ENCODE assay signal across 9 mouse cellular contexts in genomic region chr17:36043286-36043685, GRCm38 (mm10). TPM values are rescaled to one million over a fixed set of nuclear protein-coding genes. Genes with fewer than 3 reads are reported as not detected.
A peak's percentile ranks its signal among the peaks of the same experiment; 100 is the strongest.
DNase-seq lines count a peak whose midpoint lies in the region; ATAC-seq lines count a peak whose summit lies in the region.
"Had no signal": no experiment of that assay in that cellular context is flagged by ENCODE, and none has a peak within 500 bp of the region (broad histone marks: within the 10 kb centered on the region; RNA-seq: fewer than 3 reads in every experiment).

No protein-coding gene starts in this region.

- no peaks in the 10 kb centered on the region; the same call in 1 of the 2 replicates for H3K27me3 ChIP-seq in heart, embryonic 13.5 days (replicated peaks)
- peaks cover 15% of the 10 kb centered on the region for H3K27me3 ChIP-seq in hindbrain, embryonic 13.5 days
- H3K27me3 ChIP-seq in midbrain, embryonic 10.5 days (ENCODE audit: low read depth, poor library complexity, severe bottlenecking): peaks cover 26% of the 10 kb centered on the region

- no peak overlapping the region for H3K27ac ChIP-seq in heart, embryonic 13.5 days (replicated peaks)
- H3K27ac ChIP-seq in hindbrain, embryonic 13.5 days: no peak overlapping the region
- no peak overlapping the region for H3K27ac ChIP-seq in midbrain, embryonic 10.5 days (replicated peaks)

- no peak for ATAC-seq in heart, embryonic 13.5 days (ENCODE audit: extremely low read depth, insufficient number of reproducible peaks, low FRiP score, low TSS enrichment)
- ATAC-seq in hindbrain, embryonic 13.5 days (ENCODE audit: low FRiP score): no peak

- H3K4me2 ChIP-seq in heart, embryonic 13.5 days: peak overlapping the region; percentile 80
- peak overlapping the region; percentile 68 for H3K4me2 ChIP-seq in hindbrain, embryonic 13.5 days

- peaks cover 6% of the 10 kb centered on the region for H3K4me1 ChIP-seq in heart, embryonic 13.5 days
- peaks cover 11% of the 10 kb centered on the region; the same call in 1 of the 2 replicates for H3K4me1 ChIP-seq in hindbrain, embryonic 13.5 days (replicated peaks)
- peaks cover 10% of the 10 kb centered on the region for H3K4me1 ChIP-seq in midbrain, embryonic 10.5 days

- peak overlapping the region; percentile 81 for H3K9ac ChIP-seq in heart, embryonic 13.5 days
- peak overlapping the region; percentile 35; the same call in 1 of the 2 replicates for H3K9ac ChIP-seq in hindbrain, embryonic 13.5 days

- no peaks in the 10 kb centered on the region for H3K36me3 ChIP-seq in heart, embryonic 13.5 days
- no peaks in the 10 kb centered on the region for H3K36me3 ChIP-seq in hindbrain, embryonic 13.5 days
- no peaks in the 10 kb centered on the region for H3K36me3 ChIP-seq in midbrain, embryonic 10.5 days

- intact Hi-C loops in left cerebral cortex, postnatal 10 days (cut with DNase I): loop anchor here (10.0 kb wide), 1 partner anchor 48 kb away; no protein-coding TSS in a partner anchor

- DNase-seq in heart, adult 11 months: no peak
- peak; percentile 19 for DNase-seq in NIH3T3 (ENCODE audit: low read depth)
- DNase-seq in midbrain, embryonic 10.5 days (ENCODE audit: low spot score): no peak
- no peak for DNase-seq in T-cell, adult 2 months (ENCODE audit: low spot score)
- no peak for DNase-seq in left cerebral cortex, postnatal 10 days (ENCODE audit: extremely low spot score in 1 of 2, low spot score in 2 of 2)
- no peak for DNase-seq in layer of hippocampus, adult 9-11 months

- 82% methylated on average over 3 of the region's 3 CpGs for WGBS in heart, embryonic 13.5 days
- WGBS in hindbrain, embryonic 13.5 days: 83% methylated on average over 3 of the region's 3 CpGs
- 91% methylated on average over 3 of the region's 3 CpGs for WGBS in midbrain, embryonic 10.5 days

- H3K4me3 ChIP-seq in heart, embryonic 13.5 days: peak overlapping the region; percentile 57
- H3K4me3 ChIP-seq in hindbrain, embryonic 13.5 days: peak overlapping the region; percentile 37; the same call in 1 of the 2 replicates
- peak overlapping the region; percentile 53 for H3K4me3 ChIP-seq in midbrain, embryonic 10.5 days

- H3K9me3 ChIP-seq in heart, embryonic 13.5 days: no peaks in the 10 kb centered on the region
- no peaks in the 10 kb centered on the region for H3K9me3 ChIP-seq in hindbrain, embryonic 13.5 days
- H3K9me3 ChIP-seq in midbrain, embryonic 10.5 days (replicated peaks): no peaks in the 10 kb centered on the region

RNA-seq across cellular contexts. Expression of gene Gm6034, which starts 0.5 kb away (rescaled TPM):
- not detected in 2 replicates for polyA plus RNA-seq in heart, embryonic 13.5 days (2015; fragmentation: Nextera tagmentation; extraction: Ambion mirVana)
- not detected in 2 replicates for polyA plus RNA-seq in hindbrain, embryonic 13.5 days (2015; fragmentation: Nextera tagmentation; extraction: Ambion mirVana)
- polyA plus RNA-seq in midbrain, embryonic 10.5 days (2016; fragmentation: Nextera tagmentation; extraction: Ambion mirVana): not detected in 2 replicates
- total RNA-seq in left cerebral cortex, postnatal 10 days (2021): not detected
- total RNA-seq: neutrophil, adult 5-6 weeks had no signal

RNA-seq across cellular contexts. Expression of gene H2-T22, which starts 0.7 kb away (rescaled TPM):
- polyA plus RNA-seq in heart, embryonic 13.5 days (2015; fragmentation: Nextera tagmentation; extraction: Ambion mirVana): 6.9 and 7.5 TPM in 2 replicates
- 6.7 and 7.0 TPM in 2 replicates for polyA plus RNA-seq in hindbrain, embryonic 13.5 days (2015; fragmentation: Nextera tagmentation; extraction: Ambion mirVana)
- polyA plus RNA-seq in midbrain, embryonic 10.5 days (2016; fragmentation: Nextera tagmentation; extraction: Ambion mirVana): 7.0 and 8.4 TPM in 2 replicates
- 1 to 10 TPM; 5.7 to 6.1 TPM for total RNA-seq in left cerebral cortex, postnatal 10 days (2021)

RNA-seq across cellular contexts. Expression of gene H2-T23, which starts 10.6 kb away (rescaled TPM):
- 4.8 and 5.0 TPM in 2 replicates for polyA plus RNA-seq in heart, embryonic 13.5 days (2015; fragmentation: Nextera tagmentation; extraction: Ambion mirVana)
- polyA plus RNA-seq in hindbrain, embryonic 13.5 days (2015; fragmentation: Nextera tagmentation; extraction: Ambion mirVana): 3.2 and 3.3 TPM in 2 replicates
- polyA plus RNA-seq in midbrain, embryonic 10.5 days (2016; fragmentation: Nextera tagmentation; extraction: Ambion mirVana): 3.5 and 4.9 TPM in 2 replicates
- total RNA-seq in left cerebral cortex, postnatal 10 days (2021): 1 to 10 TPM; 2.3 to 2.7 TPM

RNA-seq across cellular contexts. Expression of gene Gm11127, which starts 14.9 kb away (rescaled TPM):
- not detected in 2 replicates for polyA plus RNA-seq in heart, embryonic 13.5 days (2015; fragmentation: Nextera tagmentation; extraction: Ambion mirVana)
- not detected in 2 replicates for polyA plus RNA-seq in hindbrain, embryonic 13.5 days (2015; fragmentation: Nextera tagmentation; extraction: Ambion mirVana)
- not detected in 2 replicates for polyA plus RNA-seq in midbrain, embryonic 10.5 days (2016; fragmentation: Nextera tagmentation; extraction: Ambion mirVana)
- total RNA-seq in left cerebral cortex, postnatal 10 days (2021): not detected
- total RNA-seq: neutrophil, adult 5-6 weeks had no signal

RNA-seq across cellular contexts. Expression of gene H2-T24, which starts 22.9 kb away (rescaled TPM):
- polyA plus RNA-seq in heart, embryonic 13.5 days (2015; fragmentation: Nextera tagmentation; extraction: Ambion mirVana): 2.4 and 2.8 TPM in 2 replicates
- polyA plus RNA-seq in hindbrain, embryonic 13.5 days (2015; fragmentation: Nextera tagmentation; extraction: Ambion mirVana): 8.8 and 9.5 TPM in 2 replicates
- polyA plus RNA-seq in midbrain, embryonic 10.5 days (2016; fragmentation: Nextera tagmentation; extraction: Ambion mirVana): 4.4 and 5.9 TPM in 2 replicates
- total RNA-seq in left cerebral cortex, postnatal 10 days (2021): under 1 TPM; 0.49 to 0.57 TPM
